Mouse (Mus musculus): ENCODE measurements around the gene Gemin2.
"Not testable (repeated sequence)": the region's sequence is repeated elsewhere in the genome, so short reads cannot be mapped to it uniquely, and the experiment has no call there.

Gemin2 gene

DNA sequence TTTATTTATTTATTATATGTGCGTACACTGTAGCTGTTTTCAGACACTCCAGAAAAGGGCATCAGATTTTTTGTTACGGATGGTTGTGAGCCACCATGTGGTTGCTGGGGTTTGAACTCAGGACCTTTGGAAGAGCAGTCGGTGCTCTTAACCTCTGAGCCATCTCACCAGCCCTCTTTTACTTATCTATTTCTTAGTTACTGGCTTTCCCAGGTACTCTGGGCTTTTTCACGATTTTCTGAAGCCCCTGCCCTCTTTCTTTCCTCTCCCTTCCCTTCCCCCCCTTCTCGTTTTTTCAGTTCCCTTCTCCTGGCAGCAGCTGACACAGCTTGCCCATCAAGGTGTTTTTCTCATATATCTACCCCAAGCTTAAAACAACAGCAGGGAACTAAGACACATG is 45.0 kb downstream of the Gemin2 start:
- DNase-seq (ENCODE audit: low read depth, low spot score), result not testable (repeated sequence)

DNA sequence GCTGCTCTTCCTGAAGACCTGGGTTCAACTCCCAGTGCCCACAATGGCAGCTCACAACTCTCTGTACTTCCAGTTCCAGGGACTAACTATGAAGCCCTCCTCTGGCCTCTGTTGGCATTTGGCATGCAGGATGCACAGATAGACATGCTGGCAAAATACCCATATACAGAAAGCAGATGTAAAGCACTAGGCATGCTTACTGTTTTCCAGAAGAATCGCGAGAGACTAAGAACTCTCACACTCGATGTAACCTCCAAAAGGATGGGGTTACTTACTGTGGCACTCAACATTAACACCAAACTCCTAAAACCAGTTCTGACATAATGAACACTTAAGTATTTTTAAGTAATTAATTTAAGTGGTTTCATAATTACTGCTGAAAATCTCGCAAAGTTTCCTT is 47.1 kb downstream of the Gemin2 start:
- DNase-seq (ENCODE audit: low read depth, low spot score), result no peak

DNA sequence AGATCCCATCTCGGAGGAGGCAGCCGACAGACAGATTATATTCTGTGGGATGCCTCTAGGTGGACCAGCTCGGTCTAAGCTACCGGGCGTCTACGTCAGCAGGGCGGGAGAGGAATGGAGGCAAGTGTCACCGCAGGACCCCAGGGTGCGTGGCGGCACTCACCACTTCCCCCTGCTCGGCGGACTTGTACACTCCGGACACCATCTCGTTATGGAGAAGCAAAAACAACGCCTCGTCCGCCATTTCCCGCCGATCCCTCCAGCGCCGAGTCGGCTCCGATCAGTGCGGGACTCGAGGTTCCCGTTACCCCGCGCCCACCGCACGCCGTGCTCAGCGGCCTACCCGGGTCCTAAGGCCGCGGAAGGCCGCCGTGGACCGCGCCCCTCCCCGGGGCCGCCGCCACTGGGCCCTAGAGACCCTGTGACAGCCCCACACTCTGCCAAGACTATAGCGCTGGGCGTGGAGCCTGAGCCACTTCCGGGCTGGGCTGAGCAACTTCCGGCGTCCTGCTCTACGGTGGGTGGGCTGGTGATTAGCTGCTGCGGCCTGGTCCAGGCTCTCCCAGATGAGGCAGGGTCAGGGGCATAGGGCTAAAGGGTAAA is 47.9 kb downstream of the Gemin2 start, which contains the start of gene Trappc6b:
Gene Trappc6b, minus strand, starts transcription at position 480 of the 603 bp plus-strand sequence.
- peak; percentile 54 for DNase-seq (ENCODE audit: low read depth, low spot score)

DNA sequence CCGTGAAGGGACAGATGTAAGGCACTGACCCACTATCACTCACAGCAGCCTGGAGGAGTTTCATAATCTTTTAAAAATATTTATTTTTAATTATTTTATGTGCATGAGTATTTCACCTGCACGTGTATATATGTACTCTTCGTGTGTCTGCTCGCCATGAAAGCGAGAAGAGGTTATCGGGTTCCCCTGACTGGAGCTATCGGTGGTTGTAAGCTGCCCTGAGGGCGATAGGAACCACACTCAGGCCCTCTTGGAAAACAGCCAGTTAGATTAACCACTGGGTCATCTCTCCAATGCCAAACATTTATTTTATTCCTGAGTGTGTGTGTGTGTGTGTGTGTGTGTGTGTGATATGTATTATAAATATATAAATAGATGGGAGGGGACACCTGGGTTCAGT is 51.6 kb downstream of the Gemin2 start:
- no peak for DNase-seq (ENCODE audit: low read depth, low spot score)

DNA sequence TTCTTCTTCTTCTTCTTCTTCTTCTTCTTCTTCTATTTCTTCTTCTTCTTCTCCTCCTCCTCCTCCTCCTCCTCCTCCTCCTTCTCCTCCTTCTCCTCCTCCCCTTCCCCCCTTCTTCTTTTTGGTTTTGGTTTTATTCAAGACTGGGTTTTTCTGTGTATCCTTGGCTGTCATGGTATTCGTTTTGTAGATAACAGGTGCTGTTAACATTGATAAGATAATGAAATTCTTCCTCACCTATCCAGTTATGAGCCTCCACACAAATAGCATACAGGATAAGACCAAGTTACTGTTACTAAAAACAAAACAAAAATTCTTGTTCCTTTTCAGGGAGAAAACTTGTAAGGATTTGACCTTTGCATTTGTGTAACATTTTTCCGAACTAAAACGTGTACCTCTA is 52.6 kb downstream of the Gemin2 start:
- no peak for DNase-seq (ENCODE audit: low read depth, low spot score)

DNA sequence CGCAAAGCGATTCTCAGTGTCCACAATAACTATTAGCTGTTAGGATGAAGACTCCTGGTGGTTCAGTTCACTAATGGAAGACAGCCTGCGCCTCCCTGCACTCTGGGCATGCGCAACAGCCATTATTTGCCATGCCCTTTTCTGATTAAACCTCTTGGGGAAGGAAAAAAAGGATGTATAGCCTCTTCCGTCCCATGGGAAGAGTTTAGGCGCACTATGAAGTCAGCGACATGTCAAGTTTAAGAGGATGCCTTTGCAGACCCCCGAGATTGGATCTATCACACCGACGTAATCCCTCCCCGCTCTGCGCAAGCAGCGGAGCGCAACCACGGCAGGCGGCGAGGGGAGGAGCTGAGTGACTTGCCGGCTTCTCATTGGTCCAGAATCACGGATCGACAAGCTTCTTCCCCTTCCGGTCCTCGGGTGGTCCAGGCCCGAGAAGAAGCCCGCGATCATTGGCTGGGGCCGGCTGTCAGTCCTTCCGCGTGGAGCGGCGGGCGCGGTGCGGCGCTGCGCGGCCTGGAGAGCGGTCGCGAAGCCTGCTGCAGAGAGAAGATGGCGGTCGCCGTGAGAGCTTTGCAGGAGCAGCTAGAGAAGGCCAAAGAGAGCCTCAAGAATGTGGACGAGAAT is 53.4 kb downstream of the Gemin2 start, which contains the start of gene Pnn:
Gene Pnn, plus strand, starts transcription at position 437 of the 630 bp plus-strand sequence.
- peak; percentile 93 for DNase-seq (ENCODE audit: low read depth, low spot score)

DNA sequence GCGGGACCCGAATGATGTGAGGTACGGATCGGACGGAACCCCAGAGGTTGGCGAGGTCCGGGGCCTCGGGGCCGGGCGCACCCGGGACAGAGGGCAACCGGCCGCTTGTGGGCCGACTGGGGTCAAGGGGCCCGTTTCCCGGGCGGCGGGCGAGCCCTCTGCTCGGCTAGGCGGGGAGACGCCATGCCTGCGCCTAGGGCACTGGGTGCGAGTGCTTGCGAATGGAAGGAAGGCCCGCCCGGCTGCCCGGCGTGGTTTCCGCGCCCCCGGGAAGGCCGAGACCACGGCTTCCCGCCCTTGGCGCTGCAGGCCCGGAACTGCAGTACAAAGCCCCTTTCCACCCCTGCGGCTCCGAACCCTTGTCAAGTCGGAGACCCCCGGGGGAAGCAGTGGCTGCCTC is 53.9 kb downstream of the Gemin2 start:
- no peak for DNase-seq (ENCODE audit: low read depth, low spot score)

DNA sequence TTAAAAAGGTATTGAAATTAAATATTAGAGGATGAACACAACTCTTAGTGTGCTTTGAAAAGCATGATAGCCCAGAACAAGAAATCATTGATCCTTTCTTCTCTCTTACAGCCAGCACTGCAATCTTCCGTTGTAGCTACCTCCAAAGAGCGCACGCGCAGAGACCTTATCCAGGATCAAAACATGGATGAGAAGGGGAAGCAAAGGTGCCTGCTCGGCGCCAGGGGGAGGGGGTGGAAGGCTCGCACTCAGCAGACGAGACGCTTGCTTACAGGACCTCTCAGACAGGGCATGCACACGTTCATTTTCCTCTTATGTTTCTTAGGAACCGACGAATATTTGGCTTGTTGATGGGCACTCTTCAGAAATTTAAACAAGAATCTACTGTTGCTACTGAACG is 55.6 kb downstream of the Gemin2 start:
- DNase-seq (ENCODE audit: low read depth, low spot score), result no peak

DNA sequence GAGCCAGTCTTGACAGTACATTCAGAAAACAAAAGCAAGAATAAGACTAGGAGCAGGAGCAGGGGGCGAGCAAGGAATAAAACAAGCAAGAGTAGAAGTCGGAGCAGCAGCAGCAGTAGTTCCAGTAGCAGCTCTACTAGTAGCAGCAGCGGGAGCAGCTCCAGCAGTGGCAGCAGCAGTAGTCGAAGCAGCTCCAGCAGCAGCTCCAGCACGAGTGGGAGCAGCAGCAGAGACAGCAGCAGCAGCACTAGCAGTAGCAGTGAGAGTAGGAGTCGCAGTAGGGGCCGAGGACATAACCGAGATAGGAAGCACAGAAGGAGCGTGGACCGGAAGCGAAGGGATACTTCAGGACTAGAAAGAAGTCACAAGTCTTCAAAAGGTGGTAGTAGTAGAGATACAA is 59.1 kb downstream of the Gemin2 start:
- no peak for DNase-seq (ENCODE audit: low read depth, low spot score)

DNA sequence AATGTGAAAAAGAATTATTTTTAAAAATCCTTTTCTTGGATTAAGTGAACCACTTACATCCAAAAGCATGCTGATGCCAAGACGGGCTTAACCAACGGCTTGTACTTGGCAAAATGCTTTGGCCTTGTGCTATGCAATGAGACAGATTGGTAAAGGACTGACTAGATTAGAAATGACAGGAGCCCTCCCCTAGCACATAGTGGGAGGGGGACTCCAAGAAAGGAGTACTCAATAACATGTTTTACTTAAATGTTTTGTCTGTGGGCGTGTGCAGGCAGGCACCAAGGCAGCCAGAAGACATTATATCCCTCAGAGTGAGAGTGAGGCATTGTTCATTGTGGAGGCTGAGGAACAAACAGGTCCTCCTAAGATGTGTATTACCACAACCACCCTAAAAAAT is 60.9 kb downstream of the Gemin2 start:
- DNase-seq (ENCODE audit: low read depth, low spot score), result no peak

DNA sequence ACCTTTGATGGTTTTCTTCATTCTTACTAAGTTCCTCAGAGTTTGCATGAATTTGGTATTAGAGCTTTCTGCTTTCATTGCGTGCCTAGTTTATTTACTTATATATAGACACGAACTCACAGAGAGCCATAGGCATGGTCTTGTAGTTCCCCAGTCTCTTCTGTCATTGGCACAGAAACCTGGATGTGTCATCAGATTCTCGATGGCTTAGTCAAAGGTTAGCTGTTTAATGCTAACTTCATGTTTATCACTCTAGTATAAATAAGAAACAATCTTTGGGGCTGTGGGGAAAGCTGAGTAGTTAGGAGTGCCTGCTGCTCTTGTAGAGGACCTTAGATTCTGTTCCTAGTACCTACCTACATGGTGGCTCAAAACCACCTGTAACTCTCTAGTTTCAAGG is 63.8 kb downstream of the Gemin2 start:
- no peak for DNase-seq (ENCODE audit: low read depth, low spot score)

DNA sequence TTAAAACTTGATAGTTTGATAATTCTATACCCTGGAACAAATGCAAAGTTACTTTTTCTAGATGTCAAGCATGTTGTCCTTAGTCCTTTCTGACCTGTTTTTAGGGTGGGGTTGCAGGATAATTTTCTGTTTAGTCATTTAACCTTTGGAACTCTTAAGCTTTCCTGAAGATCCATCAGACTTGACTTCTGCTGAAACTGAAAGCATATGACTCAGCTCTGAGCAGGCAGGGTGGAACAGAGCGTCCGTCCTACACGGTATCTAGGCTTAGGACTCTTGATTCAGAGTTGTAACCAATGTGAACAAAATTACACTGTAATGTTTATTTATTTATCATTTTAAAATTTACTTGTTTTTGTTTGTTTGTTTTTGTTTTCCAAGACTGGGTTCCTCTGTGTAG is 64.7 kb downstream of the Gemin2 start:
- DNase-seq (ENCODE audit: low read depth, low spot score), result no peak

Data from embryo, embryonic 11.5 days (tissue).